Mouse (Mus musculus) left cerebral cortex, adult 11 months (tissue): ENCODE data around the gene Car10.

Experiments
- DNase-seq: peaks from one replicate; pipeline ENCODE4 v3.0.0; 2022; ENCODE audit warnings: low spot score

Gene Car10

DNA sequence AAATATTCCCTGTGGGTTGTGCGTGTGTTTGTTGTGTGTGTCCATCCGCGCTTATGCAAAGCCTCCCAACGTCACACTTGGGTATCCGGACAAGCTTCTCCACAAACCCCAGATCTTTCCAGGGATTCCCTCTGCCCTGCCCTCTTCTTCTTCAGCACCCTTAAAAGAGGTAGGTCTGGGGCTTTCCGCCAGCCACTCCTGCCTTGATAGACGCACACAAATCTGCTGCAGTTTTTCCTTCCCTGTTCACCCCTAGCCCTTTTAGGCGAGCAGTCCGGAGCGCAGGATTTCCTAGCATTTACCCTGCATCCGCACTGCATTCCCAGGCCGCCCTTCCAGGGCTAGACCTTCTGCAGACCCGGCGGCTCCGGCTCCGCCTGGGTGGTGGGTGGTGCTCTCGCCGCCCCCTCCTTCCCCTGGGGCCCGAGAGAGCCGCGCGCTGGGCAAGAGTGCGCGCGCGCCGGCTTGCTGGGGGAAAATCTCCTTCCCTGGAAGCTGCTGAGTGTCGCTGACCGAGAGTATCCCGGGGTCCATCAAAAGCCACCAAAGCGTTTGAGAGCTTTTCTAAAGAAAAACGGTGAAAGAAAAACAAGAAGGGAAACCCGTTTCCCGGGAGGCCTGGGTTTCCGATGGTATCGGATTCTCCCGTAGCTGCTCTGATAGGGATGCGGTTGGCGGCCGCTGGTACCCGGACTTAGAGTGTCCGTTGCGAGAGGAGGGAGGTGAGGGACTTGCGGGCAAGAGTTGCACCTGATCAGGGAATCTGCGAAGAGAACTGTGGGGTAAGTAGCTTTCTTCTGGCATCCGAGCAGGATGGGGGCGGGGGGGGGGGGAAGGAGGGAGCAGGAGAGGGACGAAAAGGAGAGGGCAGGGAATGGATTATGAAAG lies at the start of gene Car10:
Gene Car10 (plus strand): TSS at position 88 of the 888 bp plus-strand sequence.
- no peak for DNase-seq

DNA sequence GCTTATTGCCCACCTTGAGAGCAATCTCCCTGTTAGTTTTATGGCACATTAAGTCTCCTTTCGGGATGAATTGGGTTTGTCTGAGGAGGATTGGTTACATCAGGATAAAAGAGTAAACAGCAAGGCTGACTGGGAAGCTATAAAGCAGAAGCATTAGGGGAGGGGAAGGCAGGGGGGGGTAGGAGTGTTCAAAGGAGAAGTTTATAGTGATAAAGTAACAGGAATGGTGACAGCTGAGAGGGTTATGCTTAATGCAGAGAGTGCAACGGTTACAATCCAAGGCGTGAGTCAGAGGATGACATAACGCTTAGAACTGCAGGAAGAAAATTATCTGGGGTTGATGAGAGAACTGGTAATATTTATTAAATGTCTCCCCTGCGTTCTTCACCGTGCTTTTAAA lies 32.8 kb upstream of the Car10 start:
- DNase-seq: no peak

DNA sequence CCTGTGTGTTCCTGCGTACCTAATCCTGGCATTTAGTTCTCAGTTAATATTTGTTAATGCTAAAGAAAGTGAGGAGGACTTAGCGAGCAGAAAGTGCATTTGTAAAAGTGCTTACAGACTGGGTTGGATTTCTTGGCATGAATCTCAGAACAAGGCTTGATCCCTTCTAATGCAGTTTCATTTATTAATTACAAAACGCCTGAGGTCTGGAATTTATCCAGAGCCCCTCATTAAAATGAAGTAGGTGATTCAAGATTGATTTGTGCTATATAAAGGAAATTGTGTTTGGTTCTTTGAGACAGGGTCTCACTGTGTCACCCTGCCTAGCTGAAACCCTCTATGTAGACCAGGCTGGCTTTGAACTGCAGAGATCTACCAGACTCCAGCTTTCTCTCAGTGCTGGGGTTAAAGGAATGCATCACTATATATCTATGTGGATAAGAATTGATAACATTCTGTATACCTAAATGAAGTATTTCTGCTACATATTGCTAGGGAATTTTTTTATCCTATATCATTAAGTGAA lies 32.1 kb upstream of the Car10 start:
- no peak for DNase-seq

DNA sequence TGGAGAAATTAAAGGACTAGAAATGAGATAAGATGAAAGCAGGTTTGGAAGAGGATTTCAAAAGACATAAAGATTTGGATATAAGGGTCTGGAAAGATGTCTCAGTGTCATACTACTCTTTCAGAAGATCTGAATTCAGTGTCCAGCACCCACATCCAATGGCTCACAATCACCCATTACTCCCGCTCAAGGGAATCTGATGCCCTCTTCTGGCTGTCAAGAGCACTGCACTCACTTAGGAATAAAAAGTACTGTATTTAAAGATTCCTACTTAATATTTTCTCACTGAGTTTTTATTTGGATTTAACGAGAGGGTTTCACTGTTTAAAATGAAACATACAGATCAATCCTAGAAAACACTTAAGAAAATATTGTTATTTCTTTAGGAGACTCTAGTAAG lies 2.2 kb upstream of the Car10 start:
- no peak for DNase-seq

DNA sequence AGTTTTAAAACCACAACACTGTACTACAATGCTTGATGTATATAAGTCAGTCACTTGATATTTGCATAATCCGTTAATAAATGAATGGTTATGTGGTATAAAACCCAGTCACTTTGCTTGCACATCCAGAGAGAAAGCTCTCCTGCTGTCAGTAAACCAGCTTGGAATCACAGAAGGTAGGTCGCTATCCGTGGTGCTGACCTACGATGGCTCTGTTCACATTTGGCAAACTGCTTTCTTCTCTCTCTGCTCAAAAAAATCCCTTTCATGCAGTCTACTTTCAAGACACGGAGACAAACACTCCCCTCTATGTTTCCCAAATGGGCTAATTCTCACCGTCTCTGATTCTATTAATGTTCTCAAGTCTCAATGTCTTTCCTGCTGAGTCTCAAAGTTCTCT lies 827 bp upstream of the Car10 start:
- DNase-seq: no peak

DNA sequence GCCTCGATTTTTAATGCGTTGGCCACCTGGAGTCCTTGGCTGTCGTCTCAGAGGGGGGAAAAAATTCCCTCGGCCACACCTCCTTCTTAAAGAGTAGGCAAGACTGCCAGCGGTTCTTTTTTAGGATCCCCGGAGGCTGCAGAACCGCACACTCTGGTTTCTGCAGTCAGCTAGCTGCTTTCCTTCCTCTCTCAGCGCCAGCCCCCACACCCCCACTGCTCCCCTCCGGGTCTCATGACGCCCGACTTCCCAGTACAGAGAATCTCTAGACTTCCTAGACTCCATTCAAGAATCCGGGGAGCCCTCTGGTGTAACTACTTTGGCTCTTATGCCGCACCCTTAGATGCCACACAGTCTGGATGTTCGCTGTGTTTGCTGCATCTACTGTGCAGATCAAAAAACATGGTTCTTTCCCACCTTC lies 387 bp upstream of the Car10 start:
- DNase-seq: no peak

DNA sequence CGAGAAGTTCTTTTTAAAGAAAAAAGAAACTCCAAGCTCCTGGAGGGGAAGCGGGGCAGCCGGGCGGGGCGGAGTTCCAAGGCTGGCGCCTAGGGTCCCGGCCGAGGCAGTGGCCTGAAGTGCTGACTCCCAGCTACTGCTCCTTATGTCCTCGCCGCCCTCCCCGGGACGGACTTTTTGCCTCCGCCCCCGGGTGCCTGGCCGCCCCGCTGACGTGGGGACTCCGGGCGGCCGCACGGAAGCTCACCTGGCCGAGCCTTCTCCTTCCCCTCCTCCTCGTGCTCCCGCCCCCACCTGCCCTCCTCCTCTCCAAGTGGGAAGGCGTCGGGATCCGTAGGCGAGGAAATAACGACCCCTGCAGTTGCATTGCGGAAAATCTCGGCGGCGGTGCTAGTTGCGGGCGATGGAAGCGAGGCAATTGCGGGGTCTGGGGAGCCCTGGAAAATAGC lies 1.1 kb downstream of the Car10 start:
- DNase-seq: no peak

DNA sequence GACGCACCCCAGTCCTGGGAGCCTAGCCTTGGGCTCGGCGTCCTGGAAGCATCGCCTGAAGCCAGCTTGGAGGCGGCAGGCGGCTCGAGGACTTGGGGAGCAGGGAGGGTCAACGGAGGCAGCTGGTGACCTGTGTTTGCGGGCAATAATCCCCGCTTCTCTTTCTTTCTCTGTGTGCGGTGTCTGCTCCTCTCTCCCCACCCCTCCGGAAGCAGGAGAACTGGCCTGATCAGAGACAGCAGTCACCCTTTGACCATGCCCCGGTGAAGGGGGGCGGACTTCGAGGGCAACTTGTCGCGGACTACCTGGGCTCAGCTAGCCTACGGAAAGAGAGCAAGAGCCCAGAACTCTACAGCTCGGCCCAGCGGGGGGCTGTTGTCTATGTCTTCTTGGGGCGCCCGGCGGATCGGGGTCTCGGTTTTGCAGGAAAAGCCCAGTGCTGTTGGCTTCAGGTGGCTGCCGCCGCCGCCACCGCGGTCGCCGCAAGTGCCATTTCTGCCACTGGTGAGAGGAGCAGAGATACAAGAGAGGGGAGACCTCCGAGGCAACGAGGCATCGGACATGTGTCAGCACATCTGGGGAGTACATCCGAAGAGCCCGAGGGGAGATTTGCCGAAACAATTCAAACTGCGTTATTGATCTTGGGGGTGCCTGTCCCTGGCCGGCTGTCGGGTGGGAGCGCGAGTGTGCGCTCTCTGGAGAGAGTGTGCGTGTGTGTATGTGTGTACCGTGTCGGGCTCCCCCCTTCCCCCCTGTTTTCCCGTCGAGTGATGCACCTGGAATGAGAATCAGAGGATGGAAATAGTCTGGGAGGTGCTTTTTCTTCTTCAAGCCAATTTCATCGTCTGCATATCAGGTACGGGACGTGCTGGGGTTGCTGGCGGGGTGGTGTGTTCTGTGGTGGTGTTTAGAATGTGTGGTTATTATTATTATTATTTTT lies 1.9 kb downstream of the Car10 start:
- no peak for DNase-seq

DNA sequence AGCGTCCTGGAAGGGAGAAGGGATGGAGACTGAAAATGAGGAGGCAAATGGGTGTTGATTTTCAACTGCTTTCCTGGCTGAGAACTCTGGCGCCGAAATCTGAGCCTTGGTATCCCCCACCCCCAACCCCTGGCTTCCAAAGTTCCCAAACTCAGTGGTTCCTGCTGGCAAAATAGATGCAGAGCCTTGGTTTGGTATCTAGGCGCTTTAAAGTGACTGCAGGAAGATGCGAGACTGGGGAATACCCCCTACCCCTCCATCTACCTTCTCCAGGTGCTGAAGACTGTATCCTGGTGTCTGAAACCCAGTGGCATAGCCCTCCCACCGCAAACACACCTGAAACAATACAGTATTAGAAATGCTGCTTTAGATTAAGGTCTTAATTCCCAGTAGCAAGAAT lies 2.8 kb downstream of the Car10 start:
- no peak for DNase-seq

DNA sequence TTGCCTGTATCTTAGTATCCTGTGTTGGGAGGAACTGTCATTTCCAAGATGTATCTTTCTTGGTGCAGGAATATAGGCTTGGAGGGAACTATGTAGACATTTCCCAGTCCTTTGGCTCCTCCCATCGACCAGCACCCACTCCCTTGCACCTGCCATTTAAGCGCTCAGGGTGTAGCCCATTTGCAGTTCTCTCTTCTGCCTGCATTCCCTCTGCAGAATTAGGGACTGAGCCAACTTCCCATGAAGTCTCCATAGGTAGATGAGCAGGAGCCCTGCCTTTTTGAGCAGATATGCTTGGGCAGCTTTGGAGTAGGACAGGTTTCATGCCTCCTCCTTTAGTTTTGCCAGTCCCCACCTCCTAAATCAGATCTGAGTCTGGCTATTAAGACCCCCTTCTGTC lies 3.3 kb downstream of the Car10 start:
- no peak for DNase-seq

DNA sequence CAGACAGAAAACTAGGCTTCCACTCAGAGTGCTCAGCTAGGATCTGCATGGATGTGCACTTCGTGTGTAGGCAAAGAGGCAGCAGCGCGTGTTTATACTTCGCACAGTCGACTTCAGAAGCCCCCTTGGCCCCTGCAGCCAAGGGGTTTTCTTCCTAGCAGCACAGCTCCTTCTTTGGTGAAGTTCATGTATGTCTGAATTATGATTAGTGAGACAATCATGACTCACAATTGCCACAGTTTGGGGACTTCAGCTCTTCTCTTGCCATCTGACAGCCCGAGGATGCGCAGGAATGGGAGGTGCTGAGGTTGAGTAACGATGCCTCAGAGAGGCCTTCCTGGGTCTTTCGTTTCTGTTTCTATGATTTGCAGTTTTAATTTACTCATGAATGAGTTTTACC lies 4.5 kb downstream of the Car10 start:
- no peak for DNase-seq

DNA sequence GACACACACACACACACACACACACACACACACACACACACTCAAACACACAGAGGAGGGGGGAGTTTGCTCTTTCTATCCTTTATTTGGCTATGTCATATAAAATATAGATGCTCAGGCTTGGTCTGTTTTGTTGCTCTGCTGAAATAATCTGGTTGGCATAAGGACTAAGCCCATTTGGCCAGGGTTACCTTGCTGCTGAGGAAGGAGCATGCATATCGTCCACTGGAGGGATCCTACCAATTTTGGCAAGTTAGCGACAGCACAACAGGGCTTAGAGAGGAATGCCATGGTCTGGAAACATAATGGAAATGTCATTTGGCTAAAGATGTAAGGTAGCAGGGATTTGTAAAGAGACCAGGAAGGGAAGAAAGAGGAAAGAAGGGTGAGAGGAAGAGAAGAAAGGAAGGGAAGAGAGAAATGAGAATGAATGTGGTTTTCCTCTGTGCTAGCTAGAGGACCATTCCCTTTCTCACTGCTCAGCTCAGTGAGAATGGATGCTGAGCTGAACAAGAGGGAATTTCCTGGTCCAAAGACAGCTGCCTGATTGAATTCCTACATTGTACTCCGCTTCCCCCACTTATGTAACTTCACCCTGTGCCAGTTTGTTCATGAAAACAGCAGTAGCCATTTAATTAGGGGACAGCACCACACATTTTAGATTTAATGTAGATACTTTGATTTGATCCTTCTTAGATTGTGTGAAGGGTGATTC lies 5.4 kb downstream of the Car10 start:
- no peak for DNase-seq

DNA sequence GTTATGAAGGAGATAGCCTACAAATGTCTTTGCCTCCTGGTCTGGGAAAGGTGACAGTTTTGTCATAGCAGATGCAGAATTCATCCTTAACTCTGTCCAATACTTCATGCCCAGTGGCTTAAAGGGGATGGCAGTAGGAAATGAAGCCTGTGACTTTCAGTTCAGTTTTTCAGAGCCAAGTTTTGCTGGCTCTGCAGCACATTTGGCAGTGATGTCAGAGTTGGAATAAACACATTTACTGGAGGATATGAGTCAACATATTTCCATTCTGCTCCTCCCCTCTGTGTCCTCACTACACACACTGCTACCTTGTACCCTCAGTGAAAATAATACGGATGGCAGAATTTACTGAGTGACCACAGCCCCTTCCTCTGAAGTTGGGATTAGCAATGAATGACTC lies 11.6 kb downstream of the Car10 start:
- no peak for DNase-seq

DNA sequence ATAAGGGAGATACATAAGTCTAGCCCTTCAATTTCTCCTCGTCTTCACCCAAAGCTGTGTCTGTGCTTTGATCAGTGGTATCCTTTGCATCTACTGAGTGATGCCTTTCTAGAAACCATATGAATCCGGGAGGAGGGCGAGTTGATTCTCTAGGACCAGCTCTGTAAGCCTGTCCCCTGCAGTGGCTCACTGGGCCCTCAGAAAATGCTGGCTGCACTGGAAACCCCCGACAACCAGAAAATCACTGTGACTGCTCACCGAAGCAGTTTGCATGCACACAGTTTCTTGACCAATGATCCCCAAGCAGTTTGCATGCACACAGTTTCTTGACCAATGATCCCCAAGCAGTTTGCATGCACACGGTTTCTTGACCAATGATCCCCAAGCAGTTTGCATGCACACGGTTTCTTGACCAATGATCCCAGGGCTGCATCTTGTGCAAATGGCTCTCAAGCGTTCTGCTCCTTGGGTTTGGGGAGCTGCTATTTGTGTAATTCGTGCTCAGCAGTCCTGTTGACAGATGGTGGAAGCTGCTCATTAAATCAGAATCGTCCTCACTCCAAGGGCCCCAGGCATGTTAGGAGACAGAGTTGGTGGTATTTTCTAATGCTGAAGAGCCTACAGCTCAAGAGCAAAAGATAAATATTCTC lies 23.1 kb downstream of the Car10 start:
- no peak for DNase-seq

DNA sequence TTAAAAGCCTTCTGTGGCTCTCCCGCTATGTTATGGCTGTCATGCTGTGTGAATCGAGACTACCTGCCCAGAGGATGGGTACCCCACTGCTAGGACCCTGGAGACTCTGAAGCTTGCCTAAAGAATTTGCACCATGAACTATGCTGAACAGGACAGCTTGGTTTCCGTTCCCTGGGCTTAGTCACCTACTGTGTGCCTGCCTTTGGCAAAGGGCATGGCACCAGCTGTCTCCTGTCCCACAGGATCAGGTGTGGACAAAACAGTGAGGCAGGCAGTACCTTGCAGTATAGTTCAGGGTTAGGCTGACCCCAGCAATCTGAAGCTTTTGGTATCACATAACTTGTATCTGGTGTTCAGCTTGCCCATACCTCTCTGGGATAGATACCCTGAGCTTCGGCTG lies 25.9 kb downstream of the Car10 start:
- no peak for DNase-seq

DNA sequence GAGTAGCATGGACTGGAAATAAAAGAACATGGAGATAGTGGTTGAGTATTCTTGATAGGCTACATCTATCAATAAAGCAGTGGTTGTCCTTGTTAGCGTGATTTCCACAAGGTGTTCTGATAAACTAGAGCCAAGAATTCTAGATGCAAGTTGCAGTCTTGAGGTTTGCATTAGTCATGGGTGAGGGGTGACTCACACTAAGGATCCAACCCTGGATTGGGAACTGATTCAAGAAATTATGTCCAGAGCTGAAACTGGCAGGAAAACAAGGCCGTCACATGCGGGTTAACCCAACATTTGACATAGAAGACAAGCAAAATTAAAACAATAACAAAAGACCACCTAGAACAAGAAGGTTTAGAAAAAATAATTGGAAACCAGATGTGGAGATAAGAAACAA lies 28.6 kb downstream of the Car10 start:
- no peak for DNase-seq

DNA sequence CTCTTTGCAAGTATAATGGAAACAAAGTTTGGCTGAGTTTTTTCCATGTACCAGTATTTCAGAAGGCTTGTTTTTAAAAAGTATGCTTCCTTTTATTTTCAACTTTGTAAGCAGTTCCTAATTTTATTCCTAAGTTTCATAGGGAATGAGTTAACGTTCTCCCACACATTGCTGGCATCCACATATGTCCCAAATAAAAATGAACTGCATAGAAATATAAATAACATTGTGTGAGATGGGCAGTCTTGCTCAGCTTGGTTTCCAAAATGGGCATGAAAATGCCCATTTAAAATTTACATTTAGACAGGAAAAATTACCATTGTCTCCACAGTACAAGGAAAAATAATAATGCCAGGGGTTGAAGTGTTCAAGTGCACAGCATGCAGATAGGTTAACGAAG lies 30.7 kb downstream of the Car10 start:
- DNase-seq: peak; percentile 21

DNA sequence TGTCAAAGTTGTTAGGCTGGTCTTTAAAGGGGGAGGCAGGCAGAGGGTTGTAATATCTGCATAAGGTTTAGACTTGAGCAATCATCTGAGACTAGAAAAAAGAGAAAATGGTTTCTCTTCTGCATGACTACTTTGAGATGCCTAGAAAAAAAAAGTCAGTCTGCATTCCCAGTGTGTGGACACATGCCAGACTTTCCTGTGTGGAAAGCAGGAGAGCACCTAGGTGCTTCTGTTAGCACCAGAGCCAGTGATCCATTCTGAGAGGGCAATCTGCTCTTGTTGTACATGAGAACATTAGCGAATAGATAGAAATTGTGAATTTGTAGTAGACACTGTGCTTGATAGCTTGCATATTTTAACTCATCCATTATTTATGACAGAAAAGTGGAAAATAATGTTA lies 40.0 kb downstream of the Car10 start:
- no peak for DNase-seq

DNA sequence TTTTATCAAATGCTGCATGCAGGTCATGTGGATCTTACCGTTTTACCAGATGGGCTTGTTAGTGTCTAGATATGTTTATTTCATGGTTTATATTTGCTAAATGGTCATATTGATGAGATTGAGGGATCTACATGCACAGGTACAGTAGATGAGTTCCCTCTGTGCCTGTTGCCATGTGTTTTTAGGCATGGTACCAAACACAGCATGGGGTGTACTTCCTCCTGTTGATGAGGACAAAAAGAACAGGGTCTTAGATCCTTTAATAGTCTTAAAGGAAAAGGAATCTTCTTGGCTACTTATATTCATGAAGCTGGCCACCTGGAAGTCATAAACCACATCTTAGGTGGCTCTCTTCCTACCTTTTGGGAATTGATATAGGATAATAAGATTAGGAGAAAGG lies 43.9 kb downstream of the Car10 start:
- no peak for DNase-seq

DNA sequence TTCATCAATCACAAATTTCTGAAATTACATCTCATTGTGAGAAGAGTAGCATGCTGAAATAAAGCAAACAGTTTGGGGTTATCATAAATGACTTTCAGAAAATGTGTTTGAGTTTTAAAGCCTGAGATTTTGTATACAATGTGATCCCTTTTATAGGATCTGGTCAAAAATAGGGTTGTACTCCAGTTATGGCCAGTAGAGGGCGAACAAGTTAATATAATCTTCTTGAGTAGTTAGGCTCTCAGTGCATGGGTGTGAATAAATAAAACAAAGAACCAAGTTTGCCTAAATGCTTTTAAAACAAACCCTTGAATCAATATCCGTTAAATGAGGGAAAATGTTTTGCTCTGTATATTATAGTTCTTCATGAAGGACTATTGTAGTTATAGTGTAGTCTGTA lies 46.7 kb downstream of the Car10 start:
- peak; percentile 47 for DNase-seq

DNA sequence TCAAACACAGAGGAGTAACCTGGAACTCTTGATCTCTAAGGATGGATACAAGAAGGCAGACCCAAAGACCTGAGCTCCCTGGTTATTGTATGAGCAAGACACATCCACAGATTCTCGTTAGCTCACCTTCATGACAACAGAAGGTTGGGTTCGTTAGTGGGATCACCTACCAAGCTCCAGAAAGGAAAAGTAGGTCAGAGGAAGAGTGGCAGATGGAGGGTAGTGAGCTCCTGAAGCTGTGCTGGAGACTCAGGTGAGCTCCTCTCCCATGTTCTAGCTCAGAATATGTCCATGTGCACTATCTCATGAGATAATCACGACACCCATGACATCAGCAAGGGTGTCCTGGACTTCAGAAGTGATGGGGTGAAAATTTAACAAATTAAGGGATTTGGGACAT lies 57.1 kb downstream of the Car10 start:
- no peak for DNase-seq

DNA sequence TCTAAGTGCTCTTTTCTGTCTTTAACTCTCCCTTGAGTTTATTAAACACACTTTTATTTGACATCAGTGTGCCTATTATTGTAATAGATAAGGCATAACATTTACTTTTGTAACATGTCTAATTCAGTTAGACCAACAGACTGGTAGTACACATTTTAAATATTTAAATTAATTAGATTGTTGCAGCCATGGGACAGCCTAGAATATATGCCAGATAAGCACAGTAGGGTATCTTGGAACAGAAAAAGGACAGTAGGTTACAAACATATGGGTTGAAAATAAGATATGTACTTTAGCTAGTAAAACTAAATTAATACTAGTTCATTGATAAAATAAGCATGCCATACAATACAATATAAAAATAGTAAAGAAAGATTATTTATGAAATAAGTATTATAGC lies 74.6 kb downstream of the Car10 start:
- no peak for DNase-seq
